In genomic region chr10:61625381-61626257, GRCm38 (mm10) we compare ENCODE assay signal across 8 mouse cellular contexts. TPM values are rescaled to one million over a fixed set of nuclear protein-coding genes. Genes with fewer than 3 reads are reported as not detected.
DNase-seq lines count a peak whose midpoint lies in the region; TF ChIP-seq lines count a peak whose summit lies in the region.

No protein-coding gene starts in this region.

- peaks cover 14% of the 10 kb centered on the region for H3K4me1 ChIP-seq in testis, adult 2 months (ENCODE audit: control insufficient read depth, insufficient read depth, low read length)
- peaks cover 42% of the 10 kb centered on the region for H3K4me1 ChIP-seq in heart, embryonic 10.5 days

- intact Hi-C loops in gastrocnemius, postnatal 14 days (cut with DNase I; ENCODE audit: low total_unique reads) = no loop called here

- no peak for TF ChIP-seq POLR2A in testis, adult 2 months (IDR thresholded peaks at IDR 0.05; ENCODE audit: control insufficient read depth, low read depth, low read length)

- WGBS in heart, embryonic 10.5 days = 2% methylated on average over 74 of the region's 74 CpGs

- no peak overlapping the region for H3K27ac ChIP-seq in testis, adult 2 months (ENCODE audit: control insufficient read depth, insufficient read depth, low read depth, low read length)
- H3K27ac ChIP-seq in heart, embryonic 10.5 days = peak overlapping the region; percentile 83

- TF ChIP-seq CTCF in testis, adult 2 months (IDR thresholded peaks at IDR 0.05; ENCODE audit: control insufficient read depth, insufficient read depth, insufficient replicate concordance, low read depth, low read length) = no peak

- H3K27me3 ChIP-seq in testis, adult 2 months (ENCODE audit: control insufficient read depth, insufficient read depth, low read length) = no peaks in the 10 kb centered on the region
- H3K27me3 ChIP-seq in heart, embryonic 10.5 days (ENCODE audit: insufficient read depth, poor library complexity, severe bottlenecking) = peaks cover 42% of the 10 kb centered on the region

- H3K9me3 ChIP-seq in heart, embryonic 10.5 days = no peaks in the 10 kb centered on the region

- H3K36me3 ChIP-seq in testis, adult 2 months (ENCODE audit: control insufficient read depth, insufficient read depth, low read length) = no peaks in the 10 kb centered on the region
- no peaks in the 10 kb centered on the region for H3K36me3 ChIP-seq in heart, embryonic 10.5 days

- peak overlapping the region; percentile 41 for H3K4me3 ChIP-seq in testis, adult 2 months (ENCODE audit: control insufficient read depth, low read depth, low read length)
- H3K4me3 ChIP-seq in heart, embryonic 10.5 days = peak overlapping the region; percentile 62

- no peak for DNase-seq in testis, postnatal 14 days (ENCODE audit: low spot score)
- DNase-seq in cerebellum, postnatal 36 days = peak; percentile 8 to 18
- no peak for DNase-seq in heart, embryonic 10.5 days (ENCODE audit: low spot score)
- DNase-seq in kidney, postnatal 14 days = peak; percentile 7
- DNase-seq in lung, postnatal 10 days = peak; percentile 15
- DNase-seq in right cerebral cortex, postnatal 10 days (ENCODE audit: low spot score in 2 of 2) = peak; percentile 45 to 54
- no peak for DNase-seq in gastrocnemius, postnatal 14 days

RNA-seq across cellular contexts. Expression of gene Ppa1, which starts 22.7 kb away (rescaled TPM):
- 11.3 and 11.5 TPM in 2 replicates for polyA plus RNA-seq in testis, adult 2 months (2012; rRNA removed)
- 183 and 245 TPM in 2 replicates for polyA plus RNA-seq in heart, embryonic 10.5 days (2016; fragmentation: Nextera tagmentation; extraction: Ambion mirVana)
- 10 to 100 TPM; 36.6 to 39.8 TPM for total RNA-seq in gastrocnemius, postnatal 14 days (2021)

RNA-seq across cellular contexts. Expression of gene Npffr1, which starts 30.3 kb away (rescaled TPM):
- polyA plus RNA-seq in testis, adult 2 months (2012; rRNA removed) = 0.62 and 0.71 TPM in 2 replicates
- polyA plus RNA-seq in heart, embryonic 10.5 days (2016; fragmentation: Nextera tagmentation; extraction: Ambion mirVana) = 0.06 and 0.11 TPM in 2 replicates
- total RNA-seq in gastrocnemius, postnatal 14 days (2021) = under 1 TPM in 1 of 2 experiments, not detected in 1; 0.07 TPM

RNA-seq across cellular contexts. Expression of gene Sar1a, which starts 54.5 kb away (rescaled TPM):
- 88.5 and 101 TPM in 2 replicates for polyA plus RNA-seq in testis, adult 2 months (2012; rRNA removed)
- polyA plus RNA-seq in heart, embryonic 10.5 days (2016; fragmentation: Nextera tagmentation; extraction: Ambion mirVana) = 187 and 218 TPM in 2 replicates
- total RNA-seq in gastrocnemius, postnatal 14 days (2021) = 100 to 1,000 TPM; 100 to 114 TPM

Comparison
In these comparisons a context has a peak if more than half of its experiments do, and no peak if none do; other contexts are left out.
1. DNase-seq: peak in cerebellum, postnatal 36 days (2 of 2), kidney, postnatal 14 days (single experiment), lung, postnatal 10 days (single experiment) and right cerebral cortex, postnatal 10 days (2 of 2); none in testis, postnatal 14 days (single experiment), heart, embryonic 10.5 days (single experiment) and gastrocnemius, postnatal 14 days (single experiment).
2. RNA of gene Ppa1, which starts 22.7 kb away (polyA plus RNA-seq): 183 to 245 TPM in heart, embryonic 10.5 days; 11.3 to 11.5 TPM in testis, adult 2 months; every median in the first group is over 10 times any median in the second.